Mouse (Mus musculus): Measurements from ENCODE around the gene Btn2a2.

- TF ChIP-seq CTCF (IDR thresholded peaks at IDR 0.05; ENCODE audit: low read depth) = no peak
- TF ChIP-seq EP300 (IDR thresholded peaks at IDR 0.05; ENCODE audit: low read depth) = no peak
Measured at GRCm38 (mm10) chr13:23529005-23529404, 40.3 kb upstream of the Btn2a2 start.

All from liver, embryonic 14.5 days (tissue).